Mouse (Mus musculus): Measurements from ENCODE around the gene Guk1. TPM values are rescaled to one million over a fixed set of nuclear protein-coding genes. Genes with fewer than 3 reads are reported as not detected.

Gene Guk1
- polyA plus RNA-seq, 1 experiment from 2014 or later: 132 TPM

DNA sequence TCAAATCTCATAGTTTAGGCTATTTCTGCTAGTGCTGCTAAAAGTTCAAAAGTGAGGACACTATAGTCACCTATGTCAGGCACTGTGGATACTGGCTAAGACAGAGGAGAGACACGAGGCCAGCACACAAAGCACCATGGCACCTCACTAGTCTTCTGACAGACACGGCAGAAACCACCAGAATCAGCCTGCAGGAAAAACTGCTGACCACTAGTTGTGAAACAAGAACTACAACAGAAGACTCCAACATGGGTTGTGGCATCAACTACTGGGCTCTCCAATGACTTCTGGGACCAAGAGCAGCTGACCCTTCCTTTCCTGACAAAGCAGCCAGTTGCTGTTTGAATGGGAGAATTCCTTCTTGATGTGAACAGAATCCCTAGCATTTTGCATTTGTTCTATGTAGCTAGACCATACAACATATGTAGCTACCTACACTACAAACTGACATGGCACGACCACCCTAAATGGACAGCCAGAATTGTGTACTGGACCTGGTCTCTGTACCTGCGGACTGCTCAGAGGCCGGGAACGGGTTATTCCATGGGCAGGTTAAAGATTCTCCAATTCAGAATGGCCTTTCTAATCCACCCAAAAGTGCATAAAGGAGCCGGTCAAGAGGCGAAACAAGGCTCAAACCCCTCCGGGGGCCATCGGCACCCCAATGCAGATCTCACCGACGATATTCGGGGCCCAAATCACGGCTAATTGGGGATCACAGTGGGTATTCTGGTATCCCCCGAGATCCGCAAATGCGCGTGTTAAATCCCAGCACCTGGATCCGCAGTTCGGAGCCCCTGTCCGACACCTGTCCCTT lies 35.0 kb upstream of the Guk1 start:
- 3% methylated on average over 21 of the region's 21 CpGs for WGBS
- Histone ChIP-seq H3K9me3 (ENCODE audit: control insufficient read depth, low read length) (no peaks in the 10 kb centered on the region), H3K4me3 (ENCODE audit: low read length) (peak overlapping the region; percentile 100)

DNA sequence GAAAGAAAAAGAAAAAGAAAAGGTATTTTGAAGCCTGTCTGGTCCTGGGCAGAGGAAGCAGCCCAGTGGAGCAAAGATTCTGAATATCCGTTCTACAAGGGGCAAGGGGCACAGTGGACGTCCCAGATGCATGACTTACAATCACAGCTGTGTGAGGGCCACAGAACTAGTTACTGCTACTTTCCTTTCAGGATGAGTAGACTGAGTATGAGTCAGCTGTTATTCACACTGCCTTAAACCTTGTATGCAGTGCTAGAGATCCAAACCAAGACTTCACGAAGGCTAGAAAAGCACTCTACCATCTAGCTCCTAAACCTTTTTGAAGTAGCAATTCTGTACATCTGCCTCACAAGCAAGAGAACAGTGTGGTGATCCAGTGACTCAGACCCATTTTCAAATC lies 34.2 kb upstream of the Guk1 start:
- Histone ChIP-seq H3K27me3 (ENCODE audit: control insufficient read depth, insufficient read depth, low read length) (no peaks in the 10 kb centered on the region), H3K36me3 (ENCODE audit: control insufficient read depth, insufficient read depth, low read length) (peaks cover 9% of the 10 kb centered on the region), H3K9ac (ENCODE audit: low read depth, low read length) (peak overlapping the region; percentile 96), H3K27ac (ENCODE audit: low read depth, low read length) (no peak overlapping the region), H3K4me1 (ENCODE audit: control insufficient read depth, insufficient read depth, low read length) (peaks cover 27% of the 10 kb centered on the region), H3K9me3 (ENCODE audit: control insufficient read depth, low read length) (no peaks in the 10 kb centered on the region), H3K4me3 (ENCODE audit: low read length) (peak overlapping the region; percentile 100), H3K4me2 (replicated peaks; ENCODE audit: low read depth, low read length) (peak overlapping the region; percentile 88)
- WGBS: 35% methylated on average over 3 of the region's 3 CpGs
- no peak for ATAC-seq (ENCODE audit: low FRiP score, low TSS enrichment)

More for the DNA sequence above, 35.0 kb upstream of the Guk1 start:
- Histone ChIP-seq H3K27me3 (ENCODE audit: control insufficient read depth, insufficient read depth, low read length) (no peaks in the 10 kb centered on the region), H3K4me1 (ENCODE audit: control insufficient read depth, insufficient read depth, low read length) (peaks cover 27% of the 10 kb centered on the region), H3K4me2 (replicated peaks; ENCODE audit: low read depth, low read length) (peak overlapping the region; percentile 88), H3K9ac (ENCODE audit: low read depth, low read length) (peak overlapping the region; percentile 96), H3K27ac (ENCODE audit: low read depth, low read length) (peak overlapping the region; percentile 94; the same call in 1 of the 2 replicates), H3K36me3 (ENCODE audit: control insufficient read depth, insufficient read depth, low read length) (peaks cover 9% of the 10 kb centered on the region)
- no peak for ATAC-seq (ENCODE audit: low FRiP score, low TSS enrichment)

DNA sequence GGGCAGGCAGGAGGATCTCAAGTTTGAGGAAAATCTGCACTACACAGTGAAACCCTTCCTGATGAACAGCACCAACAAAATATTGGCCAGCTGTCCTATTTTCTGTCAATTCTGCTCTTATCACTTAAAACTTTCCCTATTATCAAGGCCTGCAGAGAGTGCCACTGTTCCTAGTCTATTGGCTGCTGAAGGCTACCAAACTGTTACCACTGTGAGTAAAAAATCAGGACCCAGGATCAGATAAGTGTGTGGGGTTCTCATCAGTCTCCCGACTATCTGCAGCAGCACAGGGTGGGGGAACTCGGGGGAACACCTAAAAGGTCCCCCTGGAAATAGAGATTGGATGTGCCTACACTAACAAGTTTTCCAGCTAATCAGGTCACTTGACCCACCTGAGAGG lies 33.2 kb upstream of the Guk1 start:
- Histone ChIP-seq H3K27ac (ENCODE audit: low read depth, low read length) (no peak overlapping the region), H3K27me3 (ENCODE audit: control insufficient read depth, insufficient read depth, low read length) (no peaks in the 10 kb centered on the region), H3K4me1 (ENCODE audit: control insufficient read depth, insufficient read depth, low read length) (peaks cover 27% of the 10 kb centered on the region), H3K9me3 (ENCODE audit: control insufficient read depth, low read length) (no peaks in the 10 kb centered on the region), H3K9ac (ENCODE audit: low read depth, low read length) (no peak overlapping the region), H3K4me3 (ENCODE audit: low read length) (no peak overlapping the region), H3K4me2 (replicated peaks; ENCODE audit: low read depth, low read length) (peak overlapping the region; percentile 19; the same call in 1 of the 2 replicates), H3K36me3 (ENCODE audit: control insufficient read depth, insufficient read depth, low read length) (peaks cover 12% of the 10 kb centered on the region)
- no peak for ATAC-seq (ENCODE audit: low FRiP score, low TSS enrichment)
- WGBS: 71% methylated on average over 2 of the region's 2 CpGs

DNA sequence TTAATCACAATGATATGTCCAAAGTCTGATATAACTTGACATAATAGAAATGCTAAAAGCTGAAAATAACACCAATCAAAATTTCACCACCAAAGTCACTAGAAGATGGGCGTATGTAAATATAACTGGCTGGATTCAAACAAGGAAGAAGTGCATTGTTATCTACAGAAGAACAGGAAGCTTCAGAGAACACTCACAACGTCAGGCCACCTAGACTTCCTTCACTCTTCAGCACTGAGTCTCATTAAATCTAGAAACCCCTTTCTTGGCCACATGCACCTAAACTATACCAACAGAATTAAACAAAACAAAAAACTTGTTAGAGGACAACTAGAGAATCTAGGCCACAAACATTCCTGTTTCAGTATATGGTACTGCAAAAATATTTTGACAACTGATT lies 32.5 kb upstream of the Guk1 start:
- Histone ChIP-seq H3K9ac (ENCODE audit: low read depth, low read length) (no peak overlapping the region), H3K4me3 (ENCODE audit: low read length) (no peak overlapping the region), H3K9me3 (ENCODE audit: control insufficient read depth, low read length) (no peaks in the 10 kb centered on the region), H3K36me3 (ENCODE audit: control insufficient read depth, insufficient read depth, low read length) (peaks cover 15% of the 10 kb centered on the region), H3K4me1 (ENCODE audit: control insufficient read depth, insufficient read depth, low read length) (peaks cover 29% of the 10 kb centered on the region), H3K27ac (ENCODE audit: low read depth, low read length) (no peak overlapping the region), H3K27me3 (ENCODE audit: control insufficient read depth, insufficient read depth, low read length) (no peaks in the 10 kb centered on the region), H3K4me2 (replicated peaks; ENCODE audit: low read depth, low read length) (no peak overlapping the region)
- WGBS: 65% methylated on average over 2 of the region's 2 CpGs
- no peak for ATAC-seq (ENCODE audit: low FRiP score, low TSS enrichment)

DNA sequence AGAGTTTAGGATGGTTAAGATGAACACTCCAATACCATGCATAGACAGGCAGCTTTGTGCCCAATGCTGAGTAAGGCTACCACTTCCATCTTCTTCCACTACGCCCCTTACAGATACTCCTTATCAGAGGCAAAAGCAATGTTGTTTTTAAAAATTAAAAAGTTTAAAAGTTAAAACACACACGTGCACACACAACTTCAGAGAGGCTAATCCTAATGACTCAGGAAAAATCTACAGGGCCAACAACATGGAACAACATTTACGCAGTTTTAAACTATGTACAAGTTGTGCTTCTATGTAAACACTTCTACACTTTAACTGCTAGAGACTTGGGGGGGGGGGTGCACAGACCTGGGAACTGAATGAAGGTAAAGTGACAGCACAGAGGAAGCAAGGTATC lies 32.0 kb upstream of the Guk1 start:
- WGBS: 97% methylated on average over 3 of the region's 3 CpGs
- Histone ChIP-seq H3K9ac (ENCODE audit: low read depth, low read length) (no peak overlapping the region), H3K4me1 (ENCODE audit: control insufficient read depth, insufficient read depth, low read length) (peaks cover 30% of the 10 kb centered on the region)

DNA sequence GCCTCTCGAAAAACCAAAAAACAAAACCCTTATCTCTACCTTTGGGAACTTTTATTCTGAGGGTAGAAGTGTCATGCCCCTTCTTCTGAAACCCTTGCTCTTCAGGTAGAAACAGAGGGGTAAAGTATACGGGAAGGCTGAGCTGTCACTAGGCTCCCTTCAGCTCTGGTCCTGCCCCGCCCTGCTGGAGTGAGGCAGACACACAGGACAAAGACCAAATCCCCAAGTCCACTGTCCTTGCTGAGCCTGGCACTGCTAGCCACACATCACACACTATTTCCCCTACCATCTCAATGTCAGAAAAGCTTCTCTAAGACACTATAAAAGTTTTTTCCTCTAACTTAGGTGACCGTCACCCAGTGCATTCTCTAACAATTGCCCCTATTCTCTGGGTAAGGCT lies 30.3 kb upstream of the Guk1 start:
- Histone ChIP-seq H3K4me2 (replicated peaks; ENCODE audit: low read depth, low read length) (no peak overlapping the region), H3K9ac (ENCODE audit: low read depth, low read length) (no peak overlapping the region), H3K4me3 (ENCODE audit: low read length) (no peak overlapping the region), H3K36me3 (ENCODE audit: control insufficient read depth, insufficient read depth, low read length) (peaks cover 20% of the 10 kb centered on the region), H3K9me3 (ENCODE audit: control insufficient read depth, low read length) (no peaks in the 10 kb centered on the region), H3K27ac (ENCODE audit: low read depth, low read length) (no peak overlapping the region), H3K27me3 (ENCODE audit: control insufficient read depth, insufficient read depth, low read length) (no peaks in the 10 kb centered on the region), H3K4me1 (ENCODE audit: control insufficient read depth, insufficient read depth, low read length) (peaks cover 38% of the 10 kb centered on the region)
- WGBS: 81% methylated on average over 4 of the region's 4 CpGs
- ATAC-seq (ENCODE audit: low FRiP score, low TSS enrichment): no peak

More for the DNA sequence above, 32.0 kb upstream of the Guk1 start:
- Histone ChIP-seq H3K4me2 (replicated peaks; ENCODE audit: low read depth, low read length) (no peak overlapping the region), H3K9me3 (ENCODE audit: control insufficient read depth, low read length) (no peaks in the 10 kb centered on the region), H3K4me3 (ENCODE audit: low read length) (no peak overlapping the region), H3K27me3 (ENCODE audit: control insufficient read depth, insufficient read depth, low read length) (no peaks in the 10 kb centered on the region), H3K27ac (ENCODE audit: low read depth, low read length) (no peak overlapping the region), H3K36me3 (ENCODE audit: control insufficient read depth, insufficient read depth, low read length) (peaks cover 16% of the 10 kb centered on the region)
- no peak for ATAC-seq (ENCODE audit: low FRiP score, low TSS enrichment)

DNA sequence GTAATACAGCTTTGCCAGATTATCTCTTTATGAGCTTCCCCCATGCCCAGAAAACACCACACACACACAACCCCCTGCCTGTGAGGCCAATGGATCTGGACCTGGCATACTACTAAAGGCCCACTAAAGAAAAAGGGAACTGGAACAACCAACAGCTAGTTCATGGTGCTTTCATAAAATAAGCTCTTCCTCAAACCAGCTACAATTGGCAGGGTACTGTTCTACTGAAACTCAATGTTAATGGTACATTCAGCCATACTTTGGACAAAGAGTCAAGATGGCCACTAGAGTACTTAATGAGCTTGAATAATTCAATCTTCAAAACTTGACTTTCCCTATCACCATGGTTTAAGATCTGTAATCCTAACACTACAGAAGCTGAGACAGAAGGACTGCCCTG lies 29.6 kb upstream of the Guk1 start:
- Histone ChIP-seq H3K27ac (ENCODE audit: low read depth, low read length) (no peak overlapping the region), H3K4me2 (replicated peaks; ENCODE audit: low read depth, low read length) (no peak overlapping the region), H3K9me3 (ENCODE audit: control insufficient read depth, low read length) (no peaks in the 10 kb centered on the region), H3K4me1 (ENCODE audit: control insufficient read depth, insufficient read depth, low read length) (peaks cover 43% of the 10 kb centered on the region), H3K27me3 (ENCODE audit: control insufficient read depth, insufficient read depth, low read length) (no peaks in the 10 kb centered on the region), H3K36me3 (ENCODE audit: control insufficient read depth, insufficient read depth, low read length) (peaks cover 22% of the 10 kb centered on the region), H3K4me3 (ENCODE audit: low read length) (no peak overlapping the region), H3K9ac (ENCODE audit: low read depth, low read length) (no peak overlapping the region)
- ATAC-seq (ENCODE audit: low FRiP score, low TSS enrichment): no peak

DNA sequence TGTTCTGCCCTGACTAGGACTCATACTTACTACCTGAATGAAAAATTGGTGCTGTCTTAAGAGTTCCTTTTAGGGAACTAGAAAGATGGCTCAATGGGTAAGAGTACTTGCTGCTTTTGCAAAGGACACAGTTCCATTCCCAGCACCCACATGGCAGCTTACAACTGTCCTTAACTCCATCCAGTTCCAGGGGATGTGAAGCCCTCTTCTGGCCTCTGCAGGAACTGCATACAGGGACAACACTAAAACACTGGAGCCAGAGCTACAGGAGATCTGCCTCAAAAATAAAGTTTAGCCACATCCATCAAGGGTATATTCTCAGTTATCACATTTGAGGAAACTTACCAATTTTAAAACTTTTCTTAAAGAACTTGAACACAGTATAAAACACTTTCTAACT lies 27.1 kb upstream of the Guk1 start:
- H3K9me3 ChIP-seq (ENCODE audit: control insufficient read depth, low read length): no peaks in the 10 kb centered on the region
- peaks cover 26% of the 10 kb centered on the region; the same call in 1 of the 2 replicates for H3K4me1 ChIP-seq (ENCODE audit: control insufficient read depth, insufficient read depth, low read length)
- H3K9ac ChIP-seq (ENCODE audit: low read depth, low read length): no peak overlapping the region
- peak overlapping the region; percentile 14; the same call in 1 of the 2 replicates for H3K27ac ChIP-seq (ENCODE audit: low read depth, low read length)
- no peak for ATAC-seq (ENCODE audit: low FRiP score, low TSS enrichment)
- no peak overlapping the region for H3K4me3 ChIP-seq (ENCODE audit: low read length)
- peaks cover 30% of the 10 kb centered on the region for H3K36me3 ChIP-seq (ENCODE audit: control insufficient read depth, insufficient read depth, low read length)
- H3K27me3 ChIP-seq (ENCODE audit: control insufficient read depth, insufficient read depth, low read length): no peaks in the 10 kb centered on the region
- H3K4me2 ChIP-seq (replicated peaks; ENCODE audit: low read depth, low read length): no peak overlapping the region

DNA sequence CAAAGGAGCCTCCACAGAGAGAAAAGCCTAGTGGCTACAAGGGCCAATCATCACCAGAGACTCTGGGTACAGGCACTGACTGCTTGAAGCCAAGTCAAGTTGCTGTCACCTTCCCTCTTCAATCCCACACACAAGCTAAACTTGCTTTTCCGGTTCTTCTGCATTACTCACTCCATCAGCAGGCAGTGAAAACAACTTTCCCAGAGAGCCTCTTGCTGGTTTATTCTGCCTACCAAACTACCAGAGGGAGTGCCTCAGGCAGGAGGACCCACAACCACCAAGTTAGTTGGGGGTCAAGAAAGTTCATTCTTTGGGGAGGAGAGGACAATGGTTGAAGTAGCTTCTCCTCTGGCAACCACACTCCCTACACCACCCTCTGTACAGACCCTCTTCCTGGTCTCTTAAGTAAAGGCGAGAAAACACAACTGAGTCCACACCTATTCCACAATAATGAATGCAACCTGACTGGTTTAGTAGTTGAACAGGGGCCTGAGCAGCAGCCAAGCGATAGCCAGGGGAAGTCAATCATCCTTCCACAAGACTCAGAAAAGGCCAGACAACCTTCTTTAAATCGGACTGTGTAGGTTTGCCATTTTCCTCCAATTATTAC lies 26.5 kb upstream of the Guk1 start:
- Histone ChIP-seq H3K9me3 (ENCODE audit: control insufficient read depth, low read length) (no peaks in the 10 kb centered on the region), H3K4me3 (ENCODE audit: low read length) (no peak overlapping the region), H3K27me3 (ENCODE audit: control insufficient read depth, insufficient read depth, low read length) (no peaks in the 10 kb centered on the region), H3K4me2 (replicated peaks; ENCODE audit: low read depth, low read length) (no peak overlapping the region), H3K36me3 (ENCODE audit: control insufficient read depth, insufficient read depth, low read length) (peaks cover 26% of the 10 kb centered on the region), H3K27ac (ENCODE audit: low read depth, low read length) (peak overlapping the region; percentile 17; the same call in 1 of the 2 replicates), H3K9ac (ENCODE audit: low read depth, low read length) (no peak overlapping the region), H3K4me1 (ENCODE audit: control insufficient read depth, insufficient read depth, low read length) (peaks cover 22% of the 10 kb centered on the region; the same call in 1 of the 2 replicates)
- 76% methylated on average over 4 of the region's 4 CpGs for WGBS
- 0 out of 2 replicates have a peak, but pooled peaks have one; percentile 49 for ATAC-seq (ENCODE audit: low FRiP score, low TSS enrichment)
